Mouse (Mus musculus) testis, postnatal 14 days (tissue): ENCODE results near the gene Hyal3.
"Not testable (repeated sequence)": the region's sequence is repeated elsewhere in the genome, so short reads cannot be mapped to it uniquely, and the experiment has no call there.

ENCODE experiments used
- DNase-seq: peaks from one replicate; pipeline ENCODE4 v3.0.0; 2021; ENCODE audit warnings: low spot score

Gene Hyal3

DNA sequence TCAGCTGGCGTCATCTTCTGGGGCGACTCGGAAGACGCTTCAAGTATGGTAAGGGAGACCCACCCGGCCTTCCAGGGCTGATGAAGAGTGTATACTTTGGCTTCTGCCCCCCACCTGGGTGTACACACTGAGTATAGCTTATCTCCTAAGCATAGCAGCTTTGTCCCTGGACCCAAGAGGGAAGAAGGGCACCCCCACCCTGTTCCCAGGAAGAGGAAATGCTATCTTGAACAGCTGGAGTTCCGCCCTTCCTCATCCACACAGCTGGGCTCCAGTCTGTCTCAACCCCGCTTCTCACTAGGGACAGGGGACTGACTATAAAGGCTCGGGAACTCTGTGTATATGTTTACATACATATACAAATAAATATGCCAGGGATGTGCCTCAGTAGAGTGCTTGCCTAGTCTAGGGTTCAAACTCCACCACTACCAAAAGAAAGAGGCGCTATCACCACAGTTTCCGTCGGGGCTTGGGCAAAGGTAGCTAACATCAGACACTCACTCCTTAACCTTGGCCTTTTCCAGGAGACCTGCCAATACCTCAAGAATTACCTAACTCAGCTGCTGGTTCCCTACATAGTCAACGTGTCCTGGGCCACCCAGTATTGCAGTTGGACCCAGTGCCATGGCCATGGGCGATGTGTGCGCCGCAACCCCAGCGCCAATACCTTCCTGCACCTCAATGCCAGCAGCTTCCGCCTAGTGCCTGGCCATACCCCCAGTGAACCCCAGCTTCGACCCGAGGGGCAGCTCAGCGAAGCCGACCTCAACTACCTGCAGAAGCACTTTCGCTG, 8.9 kb upstream of the Hyal3 start:
- no peak for DNase-seq

DNA sequence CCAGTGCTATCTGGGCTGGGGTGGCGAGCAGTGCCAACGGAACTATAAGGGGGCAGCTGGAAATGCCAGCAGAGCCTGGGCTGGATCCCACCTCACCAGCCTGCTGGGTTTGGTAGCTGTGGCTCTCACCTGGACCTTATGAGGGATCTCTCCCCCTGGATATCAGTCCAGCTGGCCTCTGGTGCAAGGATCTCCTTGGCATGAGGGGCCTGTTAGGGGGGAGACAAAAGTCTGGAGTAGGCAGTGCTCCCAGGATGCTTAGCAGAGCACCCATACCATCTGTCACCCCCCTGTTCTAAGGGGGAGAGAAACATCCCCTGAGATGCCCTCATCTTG, 8.3 kb upstream of the Hyal3 start:
- DNase-seq: no peak

DNA sequence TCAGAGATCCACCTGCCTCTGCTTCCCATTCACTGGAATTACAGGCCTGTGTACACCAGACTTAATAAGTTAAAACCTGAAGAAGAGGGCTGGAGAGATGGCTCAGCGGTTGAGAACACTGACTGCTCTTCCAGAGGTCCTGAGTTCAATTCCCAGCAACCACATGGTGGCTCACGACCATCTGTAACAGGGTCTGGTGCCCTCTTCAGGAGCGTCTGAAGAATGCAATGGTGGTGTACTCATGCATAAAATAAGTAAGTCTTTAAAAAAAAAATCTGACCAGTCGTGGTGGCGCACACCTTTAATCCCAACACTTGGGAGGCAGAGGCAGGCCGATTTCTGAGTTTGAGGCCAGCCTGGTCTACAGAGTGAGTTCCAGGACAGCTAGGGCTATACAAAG, 6.8 kb upstream of the Hyal3 start:
- DNase-seq: not testable (repeated sequence)

DNA sequence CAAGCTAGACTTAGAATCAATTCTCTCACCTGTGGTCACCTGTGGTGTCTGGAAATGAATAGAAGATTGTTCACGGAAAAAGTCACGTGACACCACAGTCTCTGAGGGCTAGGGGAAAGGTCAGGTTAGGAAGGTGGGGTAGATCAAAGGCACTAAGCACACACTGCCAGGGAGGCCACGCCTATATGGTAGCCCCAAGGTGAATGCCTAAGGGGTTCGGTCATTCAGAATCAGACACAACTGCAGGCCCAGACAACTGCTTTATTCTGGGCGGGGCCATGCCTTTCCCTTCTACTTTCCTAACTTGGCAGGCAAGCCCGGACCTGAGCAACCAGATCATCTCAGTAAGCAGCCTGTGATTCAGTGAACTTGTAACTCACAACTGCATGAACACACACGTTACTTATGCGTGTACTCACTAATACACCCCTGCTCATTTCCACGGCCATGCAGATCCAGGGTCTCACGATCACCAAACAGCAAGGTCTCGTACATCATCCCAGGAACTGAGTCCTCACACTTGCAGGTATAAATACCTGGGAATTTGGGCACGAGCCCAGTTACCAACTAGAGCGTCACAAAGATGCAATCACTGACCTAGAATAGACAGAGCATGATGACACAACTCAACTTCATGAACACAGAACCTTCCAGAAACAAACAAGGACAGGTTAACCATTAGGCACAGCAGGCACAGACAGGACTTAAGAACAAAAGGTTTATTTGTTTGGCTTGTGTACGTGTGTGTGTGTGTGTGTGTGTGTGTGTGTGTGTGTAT, 4.8 kb upstream of the Hyal3 start:
- no peak for DNase-seq

DNA sequence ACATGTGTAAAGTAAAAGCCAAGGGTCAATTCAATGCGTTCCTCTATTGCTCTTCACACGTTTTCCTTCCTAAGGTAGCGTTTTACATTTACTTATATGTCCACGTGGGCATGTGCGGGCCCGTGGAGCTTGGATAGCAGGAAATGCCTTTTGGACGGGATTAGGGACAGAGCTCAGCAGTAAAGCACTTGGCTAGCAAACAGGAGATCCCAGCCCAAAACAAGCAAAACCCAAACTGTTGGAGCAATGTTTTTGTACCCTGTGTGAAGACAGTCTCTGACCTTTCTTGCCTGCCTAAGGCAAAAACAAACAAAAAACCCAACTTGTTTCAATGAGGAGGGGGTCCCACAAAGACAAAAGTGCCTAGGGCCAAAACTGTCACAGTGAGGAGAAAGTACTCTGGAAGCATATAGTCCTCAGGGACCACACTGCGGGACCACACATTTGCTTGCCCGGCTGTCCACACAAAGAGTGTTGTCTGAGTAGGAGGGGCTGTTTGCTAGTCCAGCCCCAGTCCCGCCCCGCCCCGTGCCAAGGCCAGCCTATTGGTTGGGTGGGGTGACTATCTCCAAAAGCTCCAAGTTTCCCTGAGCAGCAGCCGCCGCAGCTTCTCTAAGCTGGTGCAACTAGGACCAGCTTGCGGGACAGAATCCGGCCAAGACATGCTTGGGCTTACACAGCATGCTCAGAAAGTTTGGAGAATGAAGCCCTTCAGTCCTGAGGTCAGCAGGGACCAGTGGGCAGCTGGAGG, 4.1 kb upstream of the Hyal3 start, which contains the start of gene Hyal1:
Gene Hyal1, plus strand, starts transcription at position 571 of the 751 bp plus-strand sequence.
- DNase-seq: peak; percentile 73

DNA sequence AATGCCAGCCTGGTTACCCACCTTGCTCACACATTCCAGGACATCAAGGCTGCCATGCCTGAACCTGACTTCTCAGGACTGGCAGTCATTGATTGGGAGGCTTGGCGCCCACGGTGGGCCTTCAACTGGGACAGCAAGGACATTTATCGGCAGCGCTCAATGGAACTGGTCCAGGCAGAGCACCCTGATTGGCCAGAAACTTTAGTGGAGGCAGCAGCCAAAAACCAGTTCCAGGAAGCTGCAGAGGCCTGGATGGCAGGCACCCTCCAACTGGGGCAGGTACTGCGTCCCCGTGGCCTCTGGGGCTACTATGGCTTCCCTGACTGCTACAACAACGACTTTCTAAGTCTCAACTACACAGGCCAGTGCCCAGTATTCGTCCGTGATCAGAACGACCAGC, 2.7 kb upstream of the Hyal3 start:
- no peak for DNase-seq

DNA sequence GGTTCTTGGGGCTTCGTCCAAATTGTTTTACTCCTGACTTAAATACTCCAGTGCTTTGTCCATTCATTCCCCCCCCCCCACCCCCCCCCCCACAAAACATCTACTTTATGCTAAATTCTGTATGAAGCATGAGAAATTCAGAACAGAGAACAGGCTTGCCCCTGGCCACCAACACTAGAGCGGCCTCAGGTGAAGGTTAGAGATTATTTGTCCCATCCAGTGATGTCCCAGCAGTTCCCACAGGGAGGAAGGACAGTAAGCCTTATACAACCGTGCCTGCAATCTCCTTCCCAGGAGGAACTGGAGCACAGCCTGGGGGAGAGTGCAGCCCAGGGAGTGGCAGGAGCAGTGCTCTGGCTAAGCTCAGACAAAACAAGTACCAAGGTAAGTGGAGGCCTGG, 2.0 kb upstream of the Hyal3 start, which contains the start of gene Naa80:
Gene Naa80, plus strand, starts transcription at position 301 of the 400 bp plus-strand sequence.
- no peak for DNase-seq

DNA sequence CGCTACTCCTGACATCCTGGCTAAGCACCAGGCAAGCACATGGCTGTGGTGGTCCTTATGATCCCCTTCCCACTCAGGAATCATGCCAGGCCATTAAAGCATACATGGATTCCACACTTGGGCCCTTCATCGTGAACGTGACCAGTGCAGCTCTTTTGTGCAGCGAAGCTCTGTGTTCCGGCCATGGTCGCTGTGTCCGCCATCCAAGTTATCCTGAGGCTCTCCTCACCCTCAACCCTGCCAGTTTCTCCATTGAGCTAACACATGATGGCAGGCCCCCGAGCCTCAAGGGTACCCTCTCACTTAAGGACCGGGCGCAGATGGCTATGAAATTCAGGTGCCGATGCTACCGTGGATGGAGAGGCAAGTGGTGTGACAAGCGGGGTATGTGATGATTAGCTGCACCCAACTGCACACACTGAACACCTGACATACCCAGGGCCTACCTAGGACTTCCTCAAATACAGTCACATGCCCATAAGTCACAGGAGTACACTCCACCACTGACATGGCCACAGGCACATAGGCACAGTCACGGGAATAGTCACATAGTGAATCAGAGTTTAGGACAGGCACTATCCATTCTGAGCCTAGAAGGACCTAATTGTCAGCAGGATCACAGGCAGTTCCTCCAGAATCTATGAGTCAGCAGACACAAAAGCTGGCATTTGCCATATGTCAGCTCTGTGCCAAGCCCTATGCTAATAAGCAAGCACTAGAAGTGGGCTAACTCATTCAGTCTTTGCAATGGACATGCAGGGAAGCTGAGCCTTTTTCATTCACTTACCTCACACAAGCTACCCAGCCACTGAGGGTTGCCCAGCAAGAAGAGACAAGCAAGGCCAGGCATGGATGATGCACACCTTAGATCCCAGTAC, 1.4 kb upstream of the Hyal3 start:
- no peak for DNase-seq

DNA sequence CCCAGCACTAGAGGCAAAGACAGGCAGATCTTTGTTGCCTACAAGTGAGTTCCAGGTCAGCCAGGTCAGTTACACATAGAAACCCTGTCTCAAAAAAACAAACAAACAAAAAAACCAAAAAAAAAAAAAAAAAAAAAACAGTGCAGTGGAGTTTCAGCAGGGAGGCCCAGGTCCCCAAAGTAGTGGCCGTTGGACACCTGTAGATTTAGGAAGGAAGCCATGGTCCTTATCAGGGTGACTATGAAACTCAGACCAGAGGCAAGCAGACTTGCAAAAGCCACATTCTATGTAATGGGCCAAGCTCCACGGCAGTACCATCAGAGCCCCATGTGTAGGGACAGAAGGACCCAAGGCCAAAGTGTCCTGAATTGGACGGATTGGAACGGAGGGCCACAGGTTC, 966 bp downstream of the Hyal3 start:
- DNase-seq: no peak

DNA sequence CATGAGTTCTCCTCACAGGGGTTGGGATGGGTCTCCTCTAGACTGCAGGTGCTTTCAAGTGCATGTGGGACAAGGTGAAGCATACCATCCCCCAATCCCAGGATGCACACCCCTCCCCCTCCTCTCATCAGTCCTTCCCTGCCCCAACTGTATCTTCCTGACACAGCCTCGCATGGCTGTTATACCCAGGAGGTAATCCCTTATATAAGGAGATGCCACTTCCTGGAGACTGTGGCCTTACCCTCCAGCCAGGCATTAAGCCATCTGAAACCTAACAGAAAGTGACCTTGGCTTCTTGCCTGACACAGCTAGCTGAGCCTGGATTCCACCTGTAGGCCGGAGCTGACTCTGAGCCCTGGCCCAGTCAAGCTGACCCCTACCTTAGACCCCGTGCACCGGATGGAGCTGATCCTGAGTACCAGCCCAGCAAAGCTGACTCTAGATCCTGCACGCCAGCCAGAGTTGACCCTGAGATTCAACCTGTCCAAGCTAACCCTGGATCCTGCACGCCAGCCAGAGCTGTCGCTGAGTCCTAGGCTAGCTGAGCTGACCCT, 2.0 kb downstream of the Hyal3 start:
- no peak for DNase-seq

DNA sequence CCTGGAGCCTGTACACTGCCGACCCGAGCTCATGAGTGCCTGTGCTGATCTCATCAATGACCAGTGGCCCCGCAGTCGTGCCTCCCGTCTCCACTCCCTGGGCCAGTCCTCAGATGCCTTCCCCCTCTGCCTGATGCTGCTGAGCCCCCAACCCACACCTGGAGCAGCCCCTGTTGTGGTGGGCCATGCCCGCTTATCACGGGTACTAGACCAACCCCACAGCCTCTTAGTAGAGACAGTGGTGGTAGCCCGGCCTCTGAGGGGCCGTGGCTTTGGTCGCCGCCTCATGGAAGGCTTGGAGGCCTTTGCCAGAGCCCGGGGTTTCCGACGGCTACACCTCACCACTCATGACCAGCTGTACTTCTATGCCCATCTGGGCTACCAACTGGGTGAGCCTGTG, 2.6 kb downstream of the Hyal3 start:
- no peak for DNase-seq

DNA sequence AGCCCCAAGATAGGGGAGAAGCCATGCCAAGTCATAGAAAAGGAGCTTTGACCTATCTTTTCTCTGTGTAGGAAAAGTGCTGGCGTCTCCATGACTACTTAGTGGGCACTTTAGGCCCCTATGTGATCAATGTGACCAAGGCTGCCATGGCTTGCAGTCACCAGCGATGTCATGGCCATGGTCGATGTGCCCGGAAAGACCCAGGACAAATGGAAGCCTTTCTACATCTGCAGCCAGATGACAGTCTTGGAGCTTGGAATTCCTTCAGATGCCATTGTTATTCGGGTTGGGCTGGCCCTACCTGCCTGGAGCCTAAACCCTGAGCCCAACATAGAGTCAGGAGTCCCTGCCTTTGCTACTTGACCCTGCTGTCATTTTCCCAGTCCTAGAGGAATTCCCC, 5.9 kb downstream of the Hyal3 start:
- no peak for DNase-seq

DNA sequence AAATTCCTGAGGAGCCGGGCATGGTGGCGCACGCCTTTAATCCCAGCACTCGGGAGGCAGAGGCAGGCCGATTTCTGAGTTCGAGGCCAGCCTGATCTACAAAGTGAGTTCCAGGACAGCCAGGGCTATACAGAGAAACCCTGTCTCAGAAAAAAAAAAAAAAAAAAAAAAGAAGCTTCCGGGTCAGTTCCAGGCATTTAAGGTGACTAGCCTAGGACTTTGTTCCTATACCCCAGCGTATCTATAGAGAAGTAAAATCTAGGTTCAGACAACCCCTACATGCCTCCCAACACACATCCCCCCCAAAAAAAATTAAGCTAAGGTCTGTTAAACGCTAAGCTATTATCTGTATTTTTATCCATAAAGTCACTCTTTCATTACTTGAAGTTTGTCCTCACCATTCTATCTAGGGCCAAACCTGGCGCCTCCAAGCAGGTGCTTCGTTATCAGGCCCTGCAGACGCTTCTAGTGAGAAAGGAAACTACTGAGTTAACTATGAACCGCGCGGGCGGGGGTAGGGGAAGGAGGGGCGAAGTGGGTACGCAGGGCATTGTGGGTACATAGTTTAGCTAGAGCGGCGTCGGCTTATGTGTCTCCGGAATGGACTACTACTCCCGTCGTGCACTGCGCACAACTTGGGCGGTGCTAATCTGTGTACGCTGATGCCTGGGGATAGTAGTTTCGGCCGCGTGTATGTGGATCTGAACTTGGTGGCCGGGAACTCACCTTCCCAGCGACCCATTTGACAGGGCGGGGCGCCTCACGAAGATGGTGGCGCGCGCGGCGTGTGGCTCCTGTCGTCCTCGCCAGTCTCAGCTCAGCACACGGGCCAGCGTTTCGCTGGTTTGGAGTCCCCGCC, 6.6 kb downstream of the Hyal3 start, which contains the start of gene Ifrd2:
Gene Ifrd2, plus strand, starts transcription at position 669 of the 859 bp plus-strand sequence.
- peak; percentile 97 for DNase-seq

DNA sequence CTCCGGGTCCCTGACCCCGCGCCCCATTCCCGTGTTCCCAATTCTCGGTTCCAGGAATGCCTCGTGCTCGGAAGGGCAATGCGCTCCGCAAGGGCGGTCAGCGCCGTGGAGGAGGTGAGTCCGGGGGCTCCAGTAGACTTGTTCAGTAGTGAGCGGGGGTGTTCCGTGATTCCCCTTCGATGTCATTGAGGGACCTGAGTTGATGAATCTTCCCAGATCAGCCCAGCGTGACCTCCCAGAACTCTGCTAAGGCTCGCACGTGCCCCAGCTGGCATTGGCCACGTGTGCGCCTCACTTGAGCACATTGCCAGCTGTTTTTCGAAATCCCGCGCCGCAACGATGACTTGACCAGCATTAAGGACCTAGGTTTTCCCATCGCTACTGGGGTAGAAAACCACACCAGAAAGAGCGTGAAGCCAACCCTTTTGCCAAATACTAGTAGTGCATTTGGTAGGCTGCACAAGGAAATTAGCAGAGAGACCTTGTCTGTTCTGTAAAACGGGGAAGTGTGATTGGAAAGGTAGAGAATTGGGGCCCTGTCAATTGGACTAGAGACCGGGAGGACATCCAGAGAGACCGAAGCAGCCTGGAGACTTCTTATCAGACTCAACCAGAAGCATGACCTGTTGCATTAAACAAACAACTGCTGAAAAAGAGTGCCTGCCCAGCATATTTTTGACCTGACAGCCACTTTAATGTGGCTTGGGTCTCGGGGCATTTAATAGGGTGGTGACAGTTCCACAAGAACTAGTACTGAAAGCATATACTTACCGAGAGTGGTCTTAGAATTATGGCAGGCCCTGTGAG, 7.4 kb downstream of the Hyal3 start:
- no peak for DNase-seq

DNA sequence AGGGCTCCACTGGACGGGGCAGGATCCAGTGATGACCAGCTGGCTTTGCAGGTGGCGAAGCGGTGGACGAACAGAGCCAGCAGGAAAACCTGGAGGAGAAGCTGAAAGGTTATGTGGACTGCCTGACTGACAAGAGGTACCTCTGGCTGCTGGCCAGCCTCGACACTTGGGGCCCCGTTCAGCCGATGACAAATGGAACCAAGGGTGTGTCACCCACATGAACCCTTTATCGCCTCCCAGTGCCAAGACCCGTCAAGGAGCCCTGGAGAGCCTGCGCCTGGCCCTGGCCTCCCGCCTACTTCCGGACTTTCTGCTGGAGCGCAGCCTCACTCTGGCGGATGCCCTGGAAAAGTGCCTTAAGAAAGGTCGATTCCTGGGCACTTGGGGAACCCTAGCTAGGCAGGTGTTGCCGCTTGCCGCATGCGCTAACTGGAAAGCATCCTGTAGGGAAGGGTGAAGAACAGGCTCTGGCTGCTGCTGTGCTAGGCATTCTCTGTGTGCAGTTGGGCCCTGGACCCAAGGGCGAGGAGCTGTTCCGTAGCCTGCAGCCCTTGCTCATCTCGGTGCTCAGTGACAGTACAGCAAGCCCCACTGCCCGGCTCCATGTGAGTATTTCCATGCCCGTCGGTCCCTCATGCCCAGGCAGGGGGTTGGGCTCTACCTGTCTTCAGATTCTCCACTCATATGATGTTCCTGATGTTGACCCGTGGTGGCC, 9.6 kb downstream of the Hyal3 start:
- no peak for DNase-seq

DNA sequence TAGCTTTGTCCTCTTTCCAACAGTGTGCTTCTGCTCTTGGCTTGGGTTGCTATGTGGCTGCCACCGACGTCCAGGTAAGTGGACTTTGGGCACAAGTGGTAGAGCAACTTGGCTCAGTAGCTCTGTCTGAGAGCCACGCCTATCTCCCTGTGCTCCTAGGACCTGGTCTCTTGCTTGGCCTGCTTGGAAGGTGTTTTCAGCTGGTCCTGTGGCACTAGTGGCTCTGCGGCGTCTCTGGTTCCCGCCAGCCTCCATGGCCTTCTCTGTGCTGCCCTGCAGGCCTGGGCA, 10.1 kb downstream of the Hyal3 start:
- no peak for DNase-seq

DNA sequence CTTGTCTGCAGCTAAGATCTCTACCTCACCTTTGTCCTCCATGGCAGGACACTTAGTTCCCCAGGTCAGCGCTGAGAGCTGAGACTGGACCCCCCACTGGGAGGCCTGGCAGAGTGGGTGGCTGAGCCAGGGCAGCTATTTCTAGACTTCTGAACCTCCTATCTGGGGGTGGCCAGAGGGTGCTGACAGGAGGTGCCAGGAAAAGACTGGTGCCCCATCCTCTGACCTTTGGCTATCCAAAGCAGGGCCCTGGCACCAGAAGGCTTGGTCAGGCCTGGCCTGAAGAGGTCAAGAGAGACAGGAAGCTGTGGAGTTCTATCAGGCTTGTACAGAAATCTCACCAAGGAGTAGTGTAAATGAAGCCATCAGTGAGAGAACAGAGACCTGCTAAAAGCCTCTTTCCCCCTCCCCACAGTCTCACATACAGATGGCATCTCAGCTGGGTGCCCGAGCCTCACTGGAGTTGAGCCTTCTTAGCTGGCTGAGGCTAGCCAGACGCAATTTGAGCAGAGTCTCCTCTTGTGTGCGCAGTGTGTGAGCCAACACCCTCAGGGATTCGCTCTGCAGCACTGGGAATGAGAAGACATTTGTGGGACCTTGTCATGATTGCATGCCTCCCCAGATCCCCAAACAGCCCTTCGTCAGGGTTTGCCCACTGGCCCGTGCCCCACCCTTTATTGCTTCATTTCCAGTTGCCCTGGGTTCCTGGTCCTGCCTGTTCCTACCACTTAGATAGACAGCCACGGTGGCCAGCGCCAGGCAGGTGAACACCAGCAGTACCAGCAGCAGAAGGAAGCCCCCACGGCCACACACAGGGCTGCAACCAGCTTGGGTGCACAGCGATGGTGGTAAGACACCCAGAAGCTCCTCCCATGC, 12.7 kb downstream of the Hyal3 start:
- DNase-seq: no peak
